Mouse (Mus musculus) bone marrow macrophage, adult 2 months (primary cell): ENCODE results near the gene Supv3l1.

Source experiments
- CTCF ChIP-seq: IDR thresholded peaks from 2 replicates; pipeline ENCODE4 v1.5.1; 2012; ENCODE audit warnings: low read depth, mild to moderate bottlenecking, low read length, moderate library complexity
- POLR2A ChIP-seq: IDR thresholded peaks from 2 replicates; pipeline ENCODE4 v1.6.1; 2012; ENCODE audit warnings: mild to moderate bottlenecking, low read depth, low read length, borderline replicate concordance

- no peak for TF ChIP-seq POLR2A
- no peak for TF ChIP-seq CTCF
Measured at GRCm38 (mm10) chr10:62411431-62412410, 37.8 kb downstream of the Supv3l1 start.
